Mouse (Mus musculus): ENCODE data around the gene Car10. TPM values are rescaled to one million over a fixed set of nuclear protein-coding genes. Genes with fewer than 3 reads are reported as not detected.
"Not testable (repeated sequence)": the region's sequence is repeated elsewhere in the genome, so short reads cannot be mapped to it uniquely, and the experiment has no call there.

Gene Car10
- total RNA-seq, 1 experiment from 2014 or later, result not detected

DNA sequence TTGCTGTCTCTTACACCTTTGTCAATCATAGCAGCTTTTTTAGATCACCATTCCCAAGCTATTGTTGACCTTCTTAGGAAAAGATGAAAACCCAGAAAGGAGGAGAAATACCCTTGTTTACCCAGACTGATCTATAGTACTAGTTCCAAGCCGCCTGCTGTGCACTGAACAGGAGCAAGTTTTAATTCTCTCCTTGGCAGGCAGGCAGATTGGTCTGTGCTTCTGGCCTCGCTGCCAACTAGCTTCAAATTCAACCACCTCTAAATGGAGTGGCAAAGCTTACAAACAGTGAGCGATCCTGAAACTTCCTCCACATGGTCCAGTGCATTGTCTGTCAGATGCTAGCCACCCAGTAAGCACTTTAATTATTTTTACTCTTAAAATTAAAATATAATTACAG, 247.0 kb downstream of the Car10 start:
- ATAC-seq (replicated peaks; ENCODE audit: insufficient number of reproducible peaks, low FRiP score, low TSS enrichment, poor library complexity, severe bottlenecking), result no peak

- no peak for ATAC-seq (replicated peaks; ENCODE audit: insufficient number of reproducible peaks, low FRiP score, low TSS enrichment, poor library complexity, severe bottlenecking)
These were observed 263.7 kb downstream of the Car10 start for GRCm38 (mm10) chr11:93361576-93361975.

DNA sequence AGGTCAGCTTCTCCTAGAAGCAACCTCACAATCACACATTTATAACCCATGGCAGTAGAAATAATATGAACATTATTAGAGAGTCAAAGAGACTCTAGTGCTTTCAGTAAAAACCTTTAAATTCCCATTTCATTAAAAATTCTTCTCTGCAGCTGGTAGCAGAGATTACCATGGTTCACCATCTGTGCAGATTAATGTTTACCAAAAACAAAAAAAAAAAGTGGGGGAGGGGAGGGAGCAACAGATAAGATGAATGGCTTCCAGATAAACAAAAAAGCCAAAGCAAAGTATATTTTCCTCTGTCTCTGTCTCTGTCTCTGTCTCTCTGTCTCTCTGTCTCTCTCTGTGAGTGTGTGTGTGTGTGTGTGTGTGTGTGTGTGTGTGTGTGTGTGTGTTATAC, 266.3 kb downstream of the Car10 start:
- no peak for ATAC-seq (replicated peaks; ENCODE audit: insufficient number of reproducible peaks, low FRiP score, low TSS enrichment, poor library complexity, severe bottlenecking)

DNA sequence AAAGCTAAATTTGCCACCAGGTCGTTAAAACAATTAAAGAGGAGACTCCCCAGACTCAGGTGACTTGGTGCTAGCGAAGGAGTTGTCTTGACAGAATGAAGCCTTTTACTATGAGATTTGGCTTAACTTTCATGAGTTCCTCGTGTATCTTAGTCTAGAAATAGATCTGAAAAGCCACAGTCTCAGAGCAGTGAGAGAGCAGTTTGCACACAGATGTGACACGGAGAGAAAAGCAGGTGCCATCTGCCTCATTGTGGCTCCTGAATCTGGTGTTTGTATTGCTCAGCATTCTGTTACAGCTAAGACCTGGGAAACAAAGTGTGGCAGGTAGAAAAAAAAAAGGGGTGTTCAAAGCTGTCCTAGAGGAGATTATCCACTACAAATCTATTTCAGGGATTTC, 269.4 kb downstream of the Car10 start:
- ATAC-seq (replicated peaks; ENCODE audit: insufficient number of reproducible peaks, low FRiP score, low TSS enrichment, poor library complexity, severe bottlenecking), result no peak

DNA sequence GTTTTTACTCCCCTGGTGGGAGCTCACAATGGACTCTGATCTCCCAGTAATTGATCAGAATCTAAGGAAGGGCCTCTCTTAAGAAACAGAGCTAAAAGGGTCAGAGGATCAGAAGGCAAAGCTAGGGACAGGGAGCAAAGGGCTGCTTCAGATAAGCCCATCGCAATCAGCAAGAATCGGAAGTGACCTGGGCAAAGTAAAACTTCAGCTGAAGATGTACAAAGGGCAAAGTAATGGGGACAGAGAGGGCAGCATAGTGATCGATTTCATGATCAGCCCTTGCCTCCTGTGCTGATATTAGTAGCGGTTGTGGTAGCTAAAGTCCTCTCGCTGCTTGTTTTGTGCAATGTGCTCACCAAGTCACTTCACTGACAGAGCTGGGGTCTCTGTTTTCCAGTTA, 269.9 kb downstream of the Car10 start:
- ATAC-seq (replicated peaks; ENCODE audit: insufficient number of reproducible peaks, low FRiP score, low TSS enrichment, poor library complexity, severe bottlenecking), result no peak

DNA sequence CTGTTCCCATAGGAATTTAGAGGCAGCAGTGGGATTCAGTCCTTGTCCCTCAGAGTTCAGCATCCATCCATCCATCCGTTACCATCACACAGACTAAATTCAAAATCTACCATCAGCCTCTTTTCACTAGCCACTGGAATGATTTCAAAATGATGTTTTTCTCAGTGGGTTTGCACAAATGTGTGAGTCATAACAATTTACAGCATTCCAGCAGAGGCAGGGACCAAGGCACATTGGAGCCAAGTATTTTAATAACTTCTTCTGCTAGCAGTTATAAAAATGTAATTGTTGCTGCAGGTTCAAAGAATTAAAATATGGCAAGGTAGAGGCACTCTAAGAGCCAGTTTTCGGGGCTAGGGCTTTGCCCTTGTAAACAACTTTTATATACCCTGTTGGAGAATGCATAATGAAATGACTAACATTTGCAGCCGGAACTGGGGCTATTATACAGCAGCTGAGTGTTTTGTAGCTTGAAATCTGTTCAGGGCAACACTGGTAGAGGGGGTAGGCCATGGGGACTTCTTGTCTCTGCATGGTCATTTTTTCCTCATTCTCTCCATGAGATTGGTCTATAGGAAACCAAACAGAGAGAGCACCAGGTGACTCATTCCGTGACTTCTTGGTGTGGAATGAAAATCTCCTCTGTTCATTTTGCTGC, 276.0 kb downstream of the Car10 start:
- ATAC-seq (replicated peaks; ENCODE audit: insufficient number of reproducible peaks, low FRiP score, low TSS enrichment, poor library complexity, severe bottlenecking), result no peak

GRCm38 (mm10) chr11:93391159-93391558, 293.3 kb downstream of the Car10 start:
- ATAC-seq (replicated peaks; ENCODE audit: insufficient number of reproducible peaks, low FRiP score, low TSS enrichment, poor library complexity, severe bottlenecking), result no peak

GRCm38 (mm10) chr11:93393371-93393770, 295.5 kb downstream of the Car10 start:
- ATAC-seq (replicated peaks; ENCODE audit: insufficient number of reproducible peaks, low FRiP score, low TSS enrichment, poor library complexity, severe bottlenecking), result not testable (repeated sequence)

DNA sequence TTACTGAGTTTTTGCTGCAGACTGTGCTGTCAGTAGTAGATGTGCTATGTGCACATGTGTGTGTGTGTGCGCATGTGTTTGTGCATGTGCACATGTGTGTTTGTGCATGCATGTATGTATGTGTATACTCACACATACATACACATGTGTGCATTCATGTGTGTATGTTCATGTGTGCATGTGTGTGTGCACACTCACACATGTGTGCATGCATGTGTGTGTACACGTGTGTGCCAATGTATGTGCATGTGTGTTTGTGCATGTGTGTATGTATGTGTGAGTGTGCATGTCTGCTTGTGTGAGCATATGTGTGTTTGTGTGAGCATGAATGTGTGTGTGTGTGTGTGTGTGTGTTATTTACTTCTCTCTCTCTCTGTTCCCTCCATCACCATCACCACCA, 298.5 kb downstream of the Car10 start:
- ATAC-seq (replicated peaks; ENCODE audit: insufficient number of reproducible peaks, low FRiP score, low TSS enrichment, poor library complexity, severe bottlenecking), result no peak

DNA sequence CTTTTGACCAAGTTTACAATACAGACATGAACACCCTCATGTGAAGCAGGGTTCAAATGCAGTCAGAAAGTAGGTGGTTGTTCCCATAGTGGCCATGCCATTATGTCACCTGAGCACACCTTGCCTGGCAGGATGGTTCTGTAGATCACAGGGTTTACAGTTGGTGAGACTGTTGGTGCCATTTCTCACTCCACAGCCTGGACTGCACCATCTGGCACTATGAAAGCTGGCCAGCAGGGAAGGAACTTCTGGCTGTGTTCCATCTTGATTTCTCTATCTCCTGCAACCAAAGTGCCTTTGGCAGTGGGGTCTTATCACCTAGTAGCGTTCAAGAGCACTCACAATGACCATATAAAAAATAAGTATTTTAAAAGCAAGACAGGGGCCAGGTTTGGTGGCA, 303.3 kb downstream of the Car10 start:
- not testable (repeated sequence) for ATAC-seq (replicated peaks; ENCODE audit: insufficient number of reproducible peaks, low FRiP score, low TSS enrichment, poor library complexity, severe bottlenecking)

- ATAC-seq (replicated peaks; ENCODE audit: insufficient number of reproducible peaks, low FRiP score, low TSS enrichment, poor library complexity, severe bottlenecking), result no peak
These were observed 310.2 kb downstream of the Car10 start for GRCm38 (mm10) chr11:93407981-93408380.

- no peak for ATAC-seq (replicated peaks; ENCODE audit: insufficient number of reproducible peaks, low FRiP score, low TSS enrichment, poor library complexity, severe bottlenecking)
These were observed 333.7 kb downstream of the Car10 start for GRCm38 (mm10) chr11:93431482-93431881.

- ATAC-seq (replicated peaks; ENCODE audit: insufficient number of reproducible peaks, low FRiP score, low TSS enrichment, poor library complexity, severe bottlenecking), result no peak
These were observed 337.4 kb downstream of the Car10 start for GRCm38 (mm10) chr11:93434997-93435915.

GRCm38 (mm10) chr11:93436892-93437291, 339.1 kb downstream of the Car10 start:
- no peak for ATAC-seq (replicated peaks; ENCODE audit: insufficient number of reproducible peaks, low FRiP score, low TSS enrichment, poor library complexity, severe bottlenecking)

- no peak for ATAC-seq (replicated peaks; ENCODE audit: insufficient number of reproducible peaks, low FRiP score, low TSS enrichment, poor library complexity, severe bottlenecking)
These were observed 342.6 kb downstream of the Car10 start for GRCm38 (mm10) chr11:93440466-93440865.

GRCm38 (mm10) chr11:93443777-93444176, 345.9 kb downstream of the Car10 start:
- ATAC-seq (replicated peaks; ENCODE audit: insufficient number of reproducible peaks, low FRiP score, low TSS enrichment, poor library complexity, severe bottlenecking), result no peak

DNA sequence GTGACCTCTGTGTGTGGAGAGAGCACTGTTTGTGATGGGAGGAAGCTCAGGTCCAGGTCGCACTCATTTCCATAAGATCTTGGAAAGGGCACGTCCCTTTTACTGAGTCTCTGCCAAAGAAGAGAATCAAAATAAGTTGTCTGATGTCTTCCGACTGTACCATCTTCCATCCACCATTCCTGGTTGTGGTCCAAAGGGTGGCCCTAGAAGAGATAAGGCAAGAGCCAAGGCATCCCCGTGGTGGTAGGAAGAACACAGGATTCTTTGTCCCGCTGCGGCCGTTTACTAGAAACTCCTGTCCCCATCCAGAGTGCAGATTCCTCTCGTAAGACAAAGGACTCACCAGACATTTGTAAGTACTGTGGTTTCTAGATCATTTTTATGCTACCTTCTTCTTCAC, 346.9 kb downstream of the Car10 start:
- ATAC-seq (replicated peaks; ENCODE audit: insufficient number of reproducible peaks, low FRiP score, low TSS enrichment, poor library complexity, severe bottlenecking), result no peak

DNA sequence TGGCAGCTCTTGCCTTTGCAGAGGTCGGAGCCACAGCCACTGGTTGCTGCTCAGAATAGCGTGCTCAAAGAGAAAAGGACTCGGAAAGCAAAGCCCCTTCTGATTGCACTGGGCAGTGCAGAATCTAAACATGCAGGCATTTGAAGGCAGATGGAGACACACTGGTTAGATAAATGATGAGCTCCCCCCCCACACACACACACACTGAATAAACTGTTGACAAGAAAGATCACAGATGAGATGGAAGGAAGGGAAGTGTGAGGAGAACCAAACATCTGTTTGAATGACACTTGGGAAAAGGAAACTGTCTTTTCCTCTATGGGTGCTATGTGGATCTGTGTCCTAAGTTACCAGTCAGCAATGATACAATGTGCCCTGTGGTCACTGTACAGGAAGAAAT, 349.7 kb downstream of the Car10 start:
- no peak for ATAC-seq (replicated peaks; ENCODE audit: insufficient number of reproducible peaks, low FRiP score, low TSS enrichment, poor library complexity, severe bottlenecking)

DNA sequence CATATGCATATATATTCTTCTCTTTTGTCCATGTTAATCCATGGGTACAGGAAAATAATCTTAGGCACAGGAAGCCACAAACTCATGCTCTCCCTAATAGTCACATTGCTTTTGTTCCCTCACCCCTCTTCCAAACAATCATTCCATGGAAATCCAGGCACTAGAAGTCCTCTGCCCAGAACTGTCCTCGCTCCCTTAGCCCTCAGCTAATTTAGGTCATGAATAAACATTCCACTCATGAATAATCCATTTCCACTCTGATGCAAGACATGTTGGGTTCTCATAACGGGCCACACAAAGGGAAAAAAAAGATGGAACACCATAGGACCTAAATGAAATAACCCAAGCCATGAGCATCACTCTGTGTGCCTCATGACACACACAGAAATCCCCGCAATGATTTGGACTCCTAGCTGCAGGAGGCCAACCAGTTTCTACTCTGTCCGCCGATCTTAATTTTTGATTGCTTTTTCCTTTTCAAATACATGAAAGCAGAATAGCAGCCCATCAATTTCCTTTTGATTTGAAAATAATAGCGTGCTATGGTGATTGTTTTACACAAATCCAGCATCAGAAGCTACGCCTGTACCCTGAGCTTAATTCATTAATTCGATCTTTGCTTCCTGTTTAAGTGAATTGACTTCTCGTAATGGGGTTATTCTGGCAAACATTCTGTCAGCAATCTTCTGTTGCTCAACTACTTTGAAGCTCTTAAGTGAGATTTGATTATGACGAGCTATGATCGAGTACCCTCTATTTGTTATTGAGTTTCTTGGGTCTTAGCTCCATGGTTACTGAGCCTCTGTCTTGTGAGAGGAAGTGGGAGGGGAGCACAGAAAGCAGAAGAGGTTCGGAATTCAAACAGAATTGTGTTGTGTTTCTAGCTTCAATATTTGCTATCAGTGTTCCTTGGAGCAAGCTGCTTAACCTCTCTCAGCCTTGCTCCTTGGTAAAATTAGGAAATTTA, 350.7 kb downstream of the Car10 start:
- ATAC-seq (replicated peaks; ENCODE audit: insufficient number of reproducible peaks, low FRiP score, low TSS enrichment, poor library complexity, severe bottlenecking), result no peak

Data from monocyte, adult 5-6 weeks (primary cell).